Mouse (Mus musculus) embryonic facial prominence, embryonic 14.5 days (tissue): ENCODE results near the gene Irf2. TPM values are rescaled to one million over a fixed set of nuclear protein-coding genes. Genes with fewer than 3 reads are reported as not detected.

Source experiments
- ATAC-seq: fragments of 200-750 bp; cut with Nextera tagmentation; 2 replicates; pipeline ENCODE4 v1.8.0; 2017; ENCODE audit warnings: low read depth, moderate number of reproducible peaks, moderate TSS enrichment
- DNase-seq: peaks from one replicate; pipeline ENCODE4 v3.0.0-alpha.2; 2015; ENCODE audit warnings: low spot score
- H3K27ac ChIP-seq: fragments of 300-500 bp; sonication (generic); replicated peaks from 2 replicates; pipeline ENCODE4 v1.5.1; 2014; ENCODE audit warnings: low read depth, mild to moderate bottlenecking, low read length, moderate library complexity
- H3K27me3 ChIP-seq: fragments of 300-500 bp; sonication (generic); replicated peaks from 2 replicates; pipeline ENCODE4 v1.6.1; 2014; ENCODE audit warnings: low read length; ENCODE audit not compliant: control insufficient read depth, insufficient read depth
- H3K36me3 ChIP-seq: fragments of 300-500 bp; sonication (generic); 2 replicates; pipeline ENCODE4 v1.6.1; 2014; ENCODE audit warnings: low read length, mixed read lengths; ENCODE audit not compliant: control insufficient read depth, insufficient read depth
- H3K4me1 ChIP-seq: fragments of 300-500 bp; sonication (generic); 2 replicates; pipeline ENCODE4 v1.6.1; 2014; ENCODE audit warnings: antibody characterized with exemption, low read length; ENCODE audit not compliant: control insufficient read depth, insufficient read depth
- H3K4me2 ChIP-seq: fragments of 300-500 bp; sonication (generic); 2 replicates; pipeline ENCODE4 v1.6.1; 2014; ENCODE audit warnings: low read depth, mild to moderate bottlenecking, low read length, moderate library complexity, mixed read lengths
- H3K4me3 ChIP-seq: fragments of 300-500 bp; sonication (generic); 2 replicates; pipeline ENCODE4 v1.5.1; 2014; ENCODE audit warnings: low read depth, mild to moderate bottlenecking, low read length
- H3K9ac ChIP-seq: fragments of 300-500 bp; sonication (generic); 2 replicates; pipeline ENCODE4 v1.6.1; 2014; ENCODE audit warnings: low read depth, mild to moderate bottlenecking, low read length, moderate library complexity, mixed read lengths
- H3K9me3 ChIP-seq: fragments of 300-500 bp; sonication (generic); 2 replicates; pipeline ENCODE4 v1.6.1; 2016; ENCODE audit warnings: low read length; ENCODE audit not compliant: control insufficient read depth
- WGBS: fragments of 180-500 bp; shearing (Covaris S2); extraction: QIAGEN DNeasy Blood & Tissue Kit; methylation state at CpG from one replicate; pipeline ENCODE4 v1.1.7; 2014; 5-methylcytosine and 5-hydroxymethylcytosine counted together
- polyA plus RNA-seq: library from polyadenylated mRNA; unstranded; fragments of >200 nt; fragmentation: Nextera tagmentation; extraction: Ambion mirVana; gene quantifications from 2 replicates; pipeline ENCODE4 v1.2.1, GENCODE M21; 2014

Gene Irf2
- polyA plus RNA-seq, 1 experiment from 2014 or later = 15.3 TPM

DNA sequence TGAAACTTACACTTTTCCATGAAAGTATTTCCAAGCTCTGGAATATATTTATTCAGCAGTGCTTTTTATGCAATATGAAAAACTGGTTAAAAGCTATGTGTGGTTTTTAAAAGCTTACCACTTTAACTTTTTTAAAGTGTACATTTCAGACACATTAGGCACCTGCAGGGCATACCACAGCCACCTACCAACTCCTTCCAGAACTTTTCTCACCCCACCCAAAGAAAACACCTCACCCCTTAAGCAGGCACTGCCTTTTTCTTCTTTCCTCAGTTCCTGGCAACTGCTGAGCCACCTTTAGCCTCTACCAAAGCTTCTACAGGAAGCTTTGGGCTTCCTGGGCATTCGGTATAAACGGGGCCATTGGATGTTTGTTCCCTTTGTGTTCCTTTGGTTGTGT is 62.5 kb downstream of the Irf2 start:
- DNase-seq (no peak), ATAC-seq (no peak)
- H3K36me3 ChIP-seq = peaks cover 20% of the 10 kb centered on the region
- H3K4me2 ChIP-seq = no peak overlapping the region
- H3K9me3 ChIP-seq = peaks cover 6% of the 10 kb centered on the region; the same call in 1 of the 2 replicates
- WGBS = 73% methylated on average over 2 of the region's 2 CpGs
- no peak overlapping the region for H3K27ac ChIP-seq
- H3K4me3 ChIP-seq = no peak overlapping the region
- no peaks in the 10 kb centered on the region; the same call in 1 of the 2 replicates for H3K4me1 ChIP-seq
- H3K27me3 ChIP-seq = no peaks in the 10 kb centered on the region
- no peak overlapping the region for H3K9ac ChIP-seq

DNA sequence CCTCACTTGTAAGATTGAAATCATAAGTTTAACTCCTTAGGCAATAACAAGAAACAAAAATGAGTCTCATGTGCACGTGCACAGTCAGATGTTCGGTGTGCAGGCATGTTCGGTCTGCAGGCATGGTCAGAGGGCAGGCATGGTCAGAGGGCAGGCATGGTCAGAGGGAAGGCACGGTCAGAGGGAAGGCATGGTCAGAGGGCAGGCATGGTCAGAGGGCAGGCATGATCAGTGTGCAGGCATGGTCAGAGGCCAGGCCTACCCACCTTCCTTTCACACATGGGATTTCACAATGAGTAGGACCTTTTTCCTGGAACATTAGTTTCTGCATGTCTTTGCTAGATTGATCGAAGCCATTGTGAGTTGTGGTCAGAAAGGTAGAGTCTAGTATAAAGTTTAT is 65.2 kb downstream of the Irf2 start:
- 79% methylated on average over 5 of the region's 5 CpGs for WGBS
- no peaks in the 10 kb centered on the region; the same call in 1 of the 2 replicates for H3K4me1 ChIP-seq
- H3K4me2 ChIP-seq = no peak overlapping the region
- DNase-seq (no peak), ATAC-seq (no peak)
- peaks cover 6% of the 10 kb centered on the region; the same call in 1 of the 2 replicates for H3K9me3 ChIP-seq
- no peak overlapping the region for H3K9ac ChIP-seq
- no peaks in the 10 kb centered on the region for H3K27me3 ChIP-seq
- H3K27ac ChIP-seq = no peak overlapping the region
- H3K36me3 ChIP-seq = peaks cover 34% of the 10 kb centered on the region
- H3K4me3 ChIP-seq = no peak overlapping the region

DNA sequence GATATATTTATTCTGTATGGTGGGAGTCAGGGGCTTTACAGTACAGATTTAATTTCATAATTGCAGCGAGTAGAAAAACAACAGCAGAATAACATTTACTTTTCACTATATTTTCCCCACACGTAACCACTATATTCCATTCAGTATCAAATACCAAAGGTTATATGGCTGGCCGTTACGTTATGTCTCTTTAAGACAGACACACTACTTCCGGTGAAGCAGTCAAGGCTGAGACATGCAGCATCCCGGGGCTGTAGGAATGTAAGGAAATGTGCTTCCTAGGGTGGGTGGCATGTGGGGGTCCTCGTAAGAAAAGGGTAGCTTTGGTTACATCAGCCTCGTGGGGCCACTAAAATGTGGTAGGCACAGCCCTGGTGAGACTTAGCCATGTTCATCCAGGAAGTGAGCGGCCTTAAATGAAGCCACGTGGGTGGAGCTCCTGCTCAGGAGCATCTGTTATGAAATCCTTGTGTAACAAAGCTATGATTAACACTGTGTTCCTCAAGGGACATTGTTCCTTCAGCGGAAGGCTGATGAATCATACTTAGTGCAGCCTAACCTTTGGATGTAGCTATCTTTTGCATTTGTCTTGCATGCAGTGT is 71.6 kb downstream of the Irf2 start:
- peaks cover 35% of the 10 kb centered on the region for H3K36me3 ChIP-seq
- WGBS = 75% methylated on average over 11 of the region's 11 CpGs
- H3K4me3 ChIP-seq = no peak overlapping the region
- no peaks in the 10 kb centered on the region for H3K4me1 ChIP-seq
- H3K4me2 ChIP-seq = no peak overlapping the region
- H3K9ac ChIP-seq = no peak overlapping the region
- ATAC-seq (peak; percentile 37; the same call in 1 of the 2 replicates), DNase-seq (peak; percentile 56)
- H3K9me3 ChIP-seq = peaks cover 6% of the 10 kb centered on the region; the same call in 1 of the 2 replicates
- H3K27ac ChIP-seq = no peak overlapping the region
- no peaks in the 10 kb centered on the region for H3K27me3 ChIP-seq

DNA sequence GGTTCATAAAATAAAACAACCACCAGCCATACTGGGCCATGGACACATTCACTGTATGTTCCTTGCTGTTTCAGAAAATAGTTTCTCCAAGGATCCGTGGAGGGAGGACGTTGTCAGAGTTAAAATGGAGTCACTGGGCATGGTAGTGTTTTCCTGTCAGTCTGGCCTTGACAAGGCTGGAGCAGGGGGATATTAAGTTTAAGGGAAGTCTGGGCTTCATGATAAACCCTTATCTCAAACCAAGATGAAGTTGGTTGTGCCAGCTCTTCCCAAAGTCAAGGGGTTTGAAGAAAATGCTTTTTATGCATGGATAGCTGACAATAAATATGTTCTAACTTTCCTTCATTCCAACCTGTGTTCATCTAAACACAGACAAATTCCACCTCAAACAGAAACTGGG is 72.4 kb downstream of the Irf2 start:
- Histone ChIP-seq H3K36me3 (peaks cover 30% of the 10 kb centered on the region), H3K27me3 (no peaks in the 10 kb centered on the region), H3K9ac (no peak overlapping the region), H3K4me2 (no peak overlapping the region), H3K27ac (no peak overlapping the region), H3K4me3 (no peak overlapping the region), H3K4me1 (no peaks in the 10 kb centered on the region), H3K9me3 (no peaks in the 10 kb centered on the region; the same call in 1 of the 2 replicates)
- WGBS = 88% methylated on average over 2 of the region's 2 CpGs
- DNase-seq (no peak), ATAC-seq (no peak)

DNA sequence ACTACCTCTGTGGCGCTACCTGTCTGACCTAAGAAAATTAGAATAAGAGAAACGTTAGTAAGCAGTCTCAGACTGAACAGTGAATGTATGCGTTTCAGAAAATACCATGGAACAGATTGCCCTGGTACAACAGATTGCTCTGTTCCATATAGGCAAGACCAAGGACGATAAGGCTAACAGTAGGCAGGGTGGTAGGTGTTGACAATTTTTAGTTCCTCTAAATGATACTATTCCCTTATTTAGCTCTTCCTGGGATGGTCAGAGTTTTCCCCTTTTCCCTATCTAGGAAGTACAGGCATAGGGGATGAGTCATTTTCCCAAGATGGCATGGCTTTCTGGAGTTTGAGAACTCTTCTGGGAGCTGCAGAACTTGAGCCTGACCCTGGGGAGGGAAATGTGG is 73.4 kb downstream of the Irf2 start:
- Histone ChIP-seq H3K27ac (no peak overlapping the region), H3K27me3 (no peaks in the 10 kb centered on the region), H3K4me3 (no peak overlapping the region), H3K9me3 (no peaks in the 10 kb centered on the region), H3K4me1 (0 out of 2 replicates have a peak, but pooled peaks cover 2% of the 10 kb centered on the region), H3K4me2 (no peak overlapping the region), H3K9ac (no peak overlapping the region), H3K36me3 (peaks cover 20% of the 10 kb centered on the region)
- ATAC-seq (no peak), DNase-seq (no peak)
- WGBS = 93% methylated on average over 4 of the region's 4 CpGs

- H3K27me3 ChIP-seq = no peaks in the 10 kb centered on the region
- WGBS = 49% methylated on average over 14 of the region's 14 CpGs
- no peak overlapping the region for H3K9ac ChIP-seq
- DNase-seq = peak; percentile 41
- H3K4me3 ChIP-seq = no peak overlapping the region
- 0 out of 2 replicates have a peak, but pooled peaks cover 7% of the 10 kb centered on the region for H3K4me1 ChIP-seq
- 0 out of 2 replicates have a peak, but pooled peaks cover 22% of the 10 kb centered on the region for H3K36me3 ChIP-seq
- ATAC-seq = peak; percentile 84
- no peak overlapping the region for H3K4me2 ChIP-seq
- no peak overlapping the region for H3K27ac ChIP-seq
- H3K9me3 ChIP-seq = no peaks in the 10 kb centered on the region
These were observed 78.8 kb downstream of the Irf2 start for GRCm38 (mm10) chr8:46818106-46818989.

- H3K9me3 ChIP-seq = no peaks in the 10 kb centered on the region
- no peaks in the 10 kb centered on the region for H3K27me3 ChIP-seq
- 0 out of 2 replicates have a peak, but pooled peaks cover 28% of the 10 kb centered on the region for H3K36me3 ChIP-seq
- ATAC-seq (no peak), DNase-seq (peak; percentile 69)
- H3K27ac ChIP-seq = no peak overlapping the region
- H3K4me3 ChIP-seq = no peak overlapping the region
- H3K4me2 ChIP-seq = no peak overlapping the region
- 0 out of 2 replicates have a peak, but pooled peaks cover 7% of the 10 kb centered on the region for H3K4me1 ChIP-seq
- 56% methylated on average over 2 of the region's 2 CpGs for WGBS
- H3K9ac ChIP-seq = no peak overlapping the region
These were observed 79.4 kb downstream of the Irf2 start for GRCm38 (mm10) chr8:46818990-46819288.

- H3K4me3 ChIP-seq = no peak overlapping the region
- DNase-seq = no peak
- 0 out of 2 replicates have a peak, but pooled peaks cover 10% of the 10 kb centered on the region for H3K36me3 ChIP-seq
- H3K27me3 ChIP-seq = no peaks in the 10 kb centered on the region
- 88% methylated on average over 7 of the region's 7 CpGs for WGBS
- no peak for ATAC-seq
- no peak overlapping the region for H3K27ac ChIP-seq
- H3K4me1 ChIP-seq = no peaks in the 10 kb centered on the region
- no peak overlapping the region for H3K9ac ChIP-seq
- no peak overlapping the region for H3K4me2 ChIP-seq
- no peaks in the 10 kb centered on the region for H3K9me3 ChIP-seq
These were observed 89.3 kb downstream of the Irf2 start for GRCm38 (mm10) chr8:46828734-46829413.
